Mouse (Mus musculus) hindbrain, embryonic 11.5 days (tissue): ENCODE results near the gene Ccdc13. TPM values are rescaled to one million over a fixed set of nuclear protein-coding genes. Genes with fewer than 3 reads are reported as not detected.

ENCODE experiments used
- ATAC-seq: fragments of 200-750 bp; cut with Nextera tagmentation; 2 replicates; pipeline ENCODE4 v1.8.0; 2017; ENCODE audit warnings: mild to moderate bottlenecking, moderate TSS enrichment, moderate library complexity; ENCODE audit not compliant: low FRiP score
- DNase-seq: peaks from one replicate; pipeline ENCODE4 v3.0.0-alpha.2; 2015; ENCODE audit warnings: low spot score
- H3K27ac ChIP-seq: fragments of 300-500 bp; sonication (generic); 2 replicates; pipeline ENCODE4 v1.5.1; 2014; ENCODE audit warnings: mild to moderate bottlenecking, low read depth, low read length
- H3K27me3 ChIP-seq: fragments of 300-500 bp; sonication (generic); 2 replicates; pipeline ENCODE4 v1.6.1; 2014; ENCODE audit warnings: mild to moderate bottlenecking, low read length, moderate library complexity, mixed read lengths; ENCODE audit not compliant: control insufficient read depth, insufficient read depth
- H3K36me3 ChIP-seq: fragments of 300-500 bp; sonication (generic); 2 replicates; pipeline ENCODE4 v1.6.1; 2014; ENCODE audit warnings: mild to moderate bottlenecking, low read length, moderate library complexity, mixed read lengths; ENCODE audit not compliant: control insufficient read depth, insufficient read depth
- H3K4me1 ChIP-seq: fragments of 300-500 bp; sonication (generic); replicated peaks from 2 replicates; pipeline ENCODE4 v1.6.1; 2014; ENCODE audit warnings: low read length, mixed read lengths; ENCODE audit not compliant: control insufficient read depth, insufficient read depth
- H3K4me2 ChIP-seq: fragments of 300-500 bp; sonication (generic); replicated peaks from 2 replicates; pipeline ENCODE4 v1.6.1; 2014; ENCODE audit warnings: mild to moderate bottlenecking, low read depth, low read length
- H3K4me3 ChIP-seq: fragments of 300-500 bp; sonication (generic); 2 replicates; pipeline ENCODE4 v1.5.1; 2014; ENCODE audit warnings: low read depth, low read length
- H3K9ac ChIP-seq: fragments of 300-500 bp; sonication (generic); 2 replicates; pipeline ENCODE4 v1.6.1; 2014; ENCODE audit warnings: low read depth, low read length
- H3K9me3 ChIP-seq: fragments of 300-500 bp; sonication (generic); 2 replicates; pipeline ENCODE4 v1.6.1; 2016; ENCODE audit warnings: low read length; ENCODE audit not compliant: control insufficient read depth
- WGBS: fragments of 180-500 bp; shearing (Covaris S2); extraction: QIAGEN DNeasy Blood & Tissue Kit; methylation state at CpG from one replicate; pipeline ENCODE4 v1.1.7; 2014; 5-methylcytosine and 5-hydroxymethylcytosine counted together
- polyA plus RNA-seq: library from polyadenylated mRNA; unstranded; fragments of >200 nt; fragmentation: Nextera tagmentation; extraction: Ambion mirVana; gene quantifications from 2 replicates; pipeline ENCODE4 v1.2.1, GENCODE M21; 2014

Gene Ccdc13
- polyA plus RNA-seq, 1 experiment from 2014 or later = 2.4 TPM

DNA sequence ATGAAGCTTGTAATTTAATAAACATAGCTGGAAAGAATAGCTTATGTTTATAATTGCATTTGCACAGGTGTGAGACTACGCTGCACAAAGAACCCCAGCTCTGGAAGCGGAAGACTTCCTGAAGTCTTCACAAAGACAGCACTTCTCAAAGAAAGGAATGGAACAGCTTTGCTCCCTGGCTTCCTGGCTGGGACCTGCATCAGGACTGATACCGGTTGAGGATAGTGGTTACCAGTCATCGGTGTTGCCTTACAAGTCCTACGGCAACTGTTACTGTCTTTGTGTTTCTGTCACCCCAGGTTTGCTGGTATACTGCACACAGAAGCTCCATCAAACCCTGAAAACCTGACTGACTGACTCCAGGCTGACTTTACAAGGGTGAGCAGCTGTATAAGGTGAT is 30.2 kb upstream of the Ccdc13 start:
- no peaks in the 10 kb centered on the region; the same call in 1 of the 2 replicates for H3K27me3 ChIP-seq
- DNase-seq = no peak
- no peak overlapping the region for H3K4me3 ChIP-seq
- no peak overlapping the region for H3K4me2 ChIP-seq
- no peak for ATAC-seq
- H3K9me3 ChIP-seq = no peaks in the 10 kb centered on the region
- no peak overlapping the region for H3K9ac ChIP-seq
- 91% methylated on average over 5 of the region's 5 CpGs for WGBS
- no peaks in the 10 kb centered on the region for H3K4me1 ChIP-seq
- H3K27ac ChIP-seq = no peak overlapping the region
- no peaks in the 10 kb centered on the region for H3K36me3 ChIP-seq

GRCm38 (mm10) chr9:121868236-121868635 is 29.0 kb upstream of the Ccdc13 start:
- DNase-seq (no peak), ATAC-seq (no peak)
- Histone ChIP-seq H3K27ac (no peak overlapping the region), H3K4me3 (no peak overlapping the region), H3K27me3 (no peaks in the 10 kb centered on the region; the same call in 1 of the 2 replicates), H3K4me1 (no peaks in the 10 kb centered on the region), H3K9me3 (no peaks in the 10 kb centered on the region), H3K36me3 (no peaks in the 10 kb centered on the region), H3K4me2 (no peak overlapping the region), H3K9ac (no peak overlapping the region)
- 92% methylated on average over 6 of the region's 6 CpGs for WGBS

- Histone ChIP-seq H3K27ac (no peak overlapping the region), H3K4me2 (no peak overlapping the region), H3K27me3 (no peaks in the 10 kb centered on the region; the same call in 1 of the 2 replicates), H3K9me3 (no peaks in the 10 kb centered on the region), H3K36me3 (no peaks in the 10 kb centered on the region), H3K4me3 (no peak overlapping the region), H3K9ac (no peak overlapping the region), H3K4me1 (no peaks in the 10 kb centered on the region)
- DNase-seq = no peak
- WGBS = 94% methylated on average over 6 of the region's 6 CpGs
- ATAC-seq = no peak
Measured at GRCm38 (mm10) chr9:121867632-121868031, 28.4 kb upstream of the Ccdc13 start.

DNA sequence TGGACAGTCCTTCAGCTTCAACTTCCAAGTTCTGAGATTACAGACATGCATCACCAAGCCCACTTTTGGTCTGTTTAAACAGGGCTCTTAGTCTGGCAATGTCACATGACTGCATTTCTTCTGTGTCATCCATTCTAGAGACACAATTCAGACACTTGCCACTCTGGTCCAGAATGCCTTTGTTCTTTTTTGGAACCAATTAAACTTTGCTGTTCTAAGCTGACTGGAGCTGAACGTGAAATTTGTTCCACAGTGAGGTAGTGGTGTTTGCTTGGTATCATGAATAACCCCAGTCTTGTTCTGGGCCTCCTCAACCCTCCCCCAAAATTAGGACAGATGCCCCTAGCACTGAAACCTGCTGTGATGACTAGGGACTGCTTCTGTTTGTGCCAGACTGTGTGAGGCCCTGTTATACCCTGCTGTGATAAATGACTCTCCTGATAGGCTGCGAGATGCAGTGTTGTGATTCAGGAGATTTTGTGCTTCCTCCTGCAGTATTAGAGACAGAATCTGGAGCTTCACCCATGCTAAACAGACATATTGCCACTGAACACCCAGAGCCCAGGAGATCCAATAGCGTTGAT is 26.3 kb upstream of the Ccdc13 start:
- Histone ChIP-seq H3K27me3 (no peaks in the 10 kb centered on the region; the same call in 1 of the 2 replicates), H3K27ac (no peak overlapping the region), H3K4me2 (no peak overlapping the region), H3K9ac (no peak overlapping the region), H3K4me1 (no peaks in the 10 kb centered on the region), H3K36me3 (no peaks in the 10 kb centered on the region), H3K4me3 (no peak overlapping the region), H3K9me3 (no peaks in the 10 kb centered on the region)
- DNase-seq = no peak
- ATAC-seq = no peak
- WGBS = 36% methylated on average over 3 of the region's 3 CpGs

DNA sequence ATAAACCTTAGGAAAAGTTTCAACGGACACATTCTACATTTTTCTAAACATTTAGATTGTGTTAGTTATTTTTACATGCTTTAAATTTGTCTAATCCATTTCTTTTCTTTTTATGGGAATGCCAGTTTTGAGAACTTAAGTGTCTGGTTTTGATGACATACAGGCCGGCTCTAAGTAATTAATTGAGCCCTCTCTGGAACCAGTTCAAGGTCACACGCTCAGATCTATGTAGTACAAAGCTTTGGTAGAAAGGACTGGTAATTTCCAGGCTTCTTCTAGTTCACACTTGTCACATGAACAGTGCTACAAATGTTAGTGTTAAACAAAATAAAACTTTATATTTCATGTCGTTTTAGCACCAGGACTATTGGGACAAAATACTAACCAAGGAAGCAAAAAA is 25.6 kb upstream of the Ccdc13 start:
- ATAC-seq (no peak), DNase-seq (no peak)
- no peak overlapping the region for H3K9ac ChIP-seq
- no peak overlapping the region for H3K4me3 ChIP-seq
- no peaks in the 10 kb centered on the region for H3K36me3 ChIP-seq
- 75% methylated on average over 4 of the region's 4 CpGs for WGBS
- H3K27me3 ChIP-seq = no peaks in the 10 kb centered on the region; the same call in 1 of the 2 replicates
- no peak overlapping the region for H3K4me2 ChIP-seq
- no peaks in the 10 kb centered on the region for H3K9me3 ChIP-seq
- no peaks in the 10 kb centered on the region for H3K4me1 ChIP-seq
- H3K27ac ChIP-seq = no peak overlapping the region

- Histone ChIP-seq H3K9me3 (no peaks in the 10 kb centered on the region), H3K4me3 (no peak overlapping the region), H3K36me3 (no peaks in the 10 kb centered on the region), H3K4me2 (no peak overlapping the region), H3K27ac (no peak overlapping the region), H3K4me1 (0 out of 2 replicates have a peak, but pooled peaks cover 2% of the 10 kb centered on the region), H3K27me3 (no peaks in the 10 kb centered on the region), H3K9ac (no peak overlapping the region)
- WGBS = 88% methylated on average over 2 of the region's 2 CpGs
- ATAC-seq (no peak), DNase-seq (no peak)
Measured at GRCm38 (mm10) chr9:121860921-121861320, 21.7 kb upstream of the Ccdc13 start.

DNA sequence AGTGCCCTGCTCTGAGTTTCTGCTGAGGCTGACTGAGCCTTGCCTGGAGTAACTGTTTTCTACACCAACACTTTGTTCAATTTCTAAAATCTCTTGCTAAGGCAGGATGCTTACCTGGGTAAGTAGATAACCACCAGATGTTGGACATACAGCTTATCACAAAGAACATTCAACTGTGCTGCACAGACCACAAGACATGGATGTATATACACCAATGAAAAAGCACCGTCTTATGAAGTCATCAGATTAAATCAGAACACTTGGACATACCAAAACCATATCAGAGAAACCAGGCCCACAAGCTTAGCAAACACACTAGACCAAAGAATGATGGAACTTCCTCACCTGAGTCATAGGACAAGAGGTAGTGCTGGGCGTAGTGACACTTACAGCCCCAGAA is 20.1 kb upstream of the Ccdc13 start:
- DNase-seq = no peak
- 97% methylated on average over 2 of the region's 2 CpGs for WGBS
- H3K27me3 ChIP-seq = no peaks in the 10 kb centered on the region
- ATAC-seq = no peak
- no peak overlapping the region for H3K9ac ChIP-seq
- 0 out of 2 replicates have a peak, but pooled peaks cover 2% of the 10 kb centered on the region for H3K4me1 ChIP-seq
- H3K36me3 ChIP-seq = no peaks in the 10 kb centered on the region
- no peak overlapping the region for H3K4me3 ChIP-seq
- H3K9me3 ChIP-seq = no peaks in the 10 kb centered on the region
- no peak overlapping the region for H3K4me2 ChIP-seq
- H3K27ac ChIP-seq = no peak overlapping the region

DNA sequence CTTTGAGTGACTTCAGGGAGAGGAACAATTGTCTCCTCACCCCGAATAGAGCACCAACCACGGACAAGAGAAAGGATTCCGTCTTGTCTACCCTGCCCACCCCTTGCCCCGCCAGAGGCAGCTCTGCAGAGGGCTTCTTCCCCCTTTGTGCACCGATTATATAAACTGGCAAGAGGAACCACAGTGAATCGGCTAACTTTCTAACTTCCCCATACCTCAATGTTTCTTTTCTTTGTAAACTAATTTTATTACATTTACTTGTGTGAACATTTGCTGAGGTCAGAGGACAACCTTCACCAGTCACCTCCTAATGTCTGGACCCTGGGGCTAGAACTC is 18.9 kb upstream of the Ccdc13 start, which contains the start of gene Higd1a:
Gene Higd1a (minus strand): TSS at position 210 of the 336 bp plus-strand sequence.
- Histone ChIP-seq H3K36me3 (no peaks in the 10 kb centered on the region), H3K27me3 (no peaks in the 10 kb centered on the region), H3K4me1 (0 out of 2 replicates have a peak, but pooled peaks cover 2% of the 10 kb centered on the region), H3K4me2 (peak within 1 kb of the TSS; percentile 61), H3K4me3 (peak within 1 kb of the TSS; percentile 82), H3K9ac (peak within 1 kb of the TSS; percentile 84), H3K27ac (peak within 1 kb of the TSS; percentile 92), H3K9me3 (no peaks in the 10 kb centered on the region)
- ATAC-seq = 0 out of 2 replicates have a peak, but pooled peaks have one; percentile 0
- 18% methylated on average over 6 of the region's 6 CpGs for WGBS
- no peak for DNase-seq

- ATAC-seq (peak; percentile 99), DNase-seq (peak; percentile 98)
- Histone ChIP-seq H3K27me3 (no peaks in the 10 kb centered on the region), H3K27ac (peak overlapping the region; percentile 92), H3K9ac (peak overlapping the region; percentile 84), H3K4me3 (peak overlapping the region; percentile 82), H3K36me3 (no peaks in the 10 kb centered on the region), H3K4me1 (0 out of 2 replicates have a peak, but pooled peaks cover 2% of the 10 kb centered on the region), H3K4me2 (peak overlapping the region; percentile 61), H3K9me3 (no peaks in the 10 kb centered on the region)
- under 1% methylated on average over 46 of the region's 70 CpGs for WGBS
Measured at GRCm38 (mm10) chr9:121857474-121858152, 18.4 kb upstream of the Ccdc13 start.
